Mouse (Mus musculus): ENCODE data around the gene Rasal1. TPM values are rescaled to one million over a fixed set of nuclear protein-coding genes. Genes with fewer than 3 reads are reported as not detected.

Rasal1 gene
- total RNA-seq (2015; ENCODE audit: low replicate concordance) (14.3 TPM in 1 of 2 replicates, not detected in the other), total RNA-seq (2017; ENCODE audit: low replicate concordance) (not detected in 2 replicates)

GRCm38 (mm10) chr5:120648569-120649373 lies at the start of gene Rasal1:
Gene Rasal1 (plus strand): TSS chr5:120648812.
- ATAC-seq (replicated peaks; ENCODE audit: low FRiP score, poor library complexity, severe bottlenecking): peak; percentile 37

- ATAC-seq (replicated peaks; ENCODE audit: low FRiP score, poor library complexity, severe bottlenecking): peak; percentile 83
Measured at GRCm38 (mm10) chr5:120599625-120600024, 49.0 kb upstream of the Rasal1 start.

GRCm38 (mm10) chr5:120600946-120601668 lies 47.5 kb upstream of the Rasal1 start:
- peak; percentile 44 for ATAC-seq (replicated peaks; ENCODE audit: low FRiP score, poor library complexity, severe bottlenecking)

- no peak for ATAC-seq (replicated peaks; ENCODE audit: low FRiP score, poor library complexity, severe bottlenecking)
Measured at GRCm38 (mm10) chr5:120602210-120602609, 46.4 kb upstream of the Rasal1 start.

- ATAC-seq (replicated peaks; ENCODE audit: low FRiP score, poor library complexity, severe bottlenecking): no peak
Measured at GRCm38 (mm10) chr5:120603515-120603914, 45.1 kb upstream of the Rasal1 start.

- ATAC-seq (replicated peaks; ENCODE audit: low FRiP score, poor library complexity, severe bottlenecking): peak; percentile 57; the same call in 1 of the 2 replicates
Measured at GRCm38 (mm10) chr5:120604839-120605238, 43.8 kb upstream of the Rasal1 start.

GRCm38 (mm10) chr5:120605241-120605661 lies 43.4 kb upstream of the Rasal1 start:
- ATAC-seq (replicated peaks; ENCODE audit: low FRiP score, poor library complexity, severe bottlenecking): no peak

- ATAC-seq (replicated peaks; ENCODE audit: low FRiP score, poor library complexity, severe bottlenecking): peak; percentile 72
Measured at GRCm38 (mm10) chr5:120605688-120606087, 42.9 kb upstream of the Rasal1 start.

GRCm38 (mm10) chr5:120606590-120607200 lies 41.9 kb upstream of the Rasal1 start:
- no peak for ATAC-seq (replicated peaks; ENCODE audit: low FRiP score, poor library complexity, severe bottlenecking)

- no peak for ATAC-seq (replicated peaks; ENCODE audit: low FRiP score, poor library complexity, severe bottlenecking)
Measured at GRCm38 (mm10) chr5:120607335-120607734, 41.3 kb upstream of the Rasal1 start.

GRCm38 (mm10) chr5:120609246-120609775 lies 39.3 kb upstream of the Rasal1 start:
- no peak for ATAC-seq (replicated peaks; ENCODE audit: low FRiP score, poor library complexity, severe bottlenecking)

GRCm38 (mm10) chr5:120610906-120611305 lies 37.7 kb upstream of the Rasal1 start:
- no peak for ATAC-seq (replicated peaks; ENCODE audit: low FRiP score, poor library complexity, severe bottlenecking)

GRCm38 (mm10) chr5:120611416-120611815 lies 37.2 kb upstream of the Rasal1 start:
- ATAC-seq (replicated peaks; ENCODE audit: low FRiP score, poor library complexity, severe bottlenecking): no peak

- ATAC-seq (replicated peaks; ENCODE audit: low FRiP score, poor library complexity, severe bottlenecking): peak; percentile 78
Measured at GRCm38 (mm10) chr5:120612442-120612821, 36.2 kb upstream of the Rasal1 start, which contains the start of the genes Rita1 and Ddx54. Gene Rita1 (minus strand): TSS chr5:120612589. Gene Ddx54 (plus strand): TSS chr5:120612739.

- peak; percentile 87 for ATAC-seq (replicated peaks; ENCODE audit: low FRiP score, poor library complexity, severe bottlenecking)
Measured at GRCm38 (mm10) chr5:120612822-120613604, 35.6 kb upstream of the Rasal1 start.

- ATAC-seq (replicated peaks; ENCODE audit: low FRiP score, poor library complexity, severe bottlenecking): no peak
Measured at GRCm38 (mm10) chr5:120615903-120616302, 32.7 kb upstream of the Rasal1 start.

- no peak for ATAC-seq (replicated peaks; ENCODE audit: low FRiP score, poor library complexity, severe bottlenecking)
Measured at GRCm38 (mm10) chr5:120618778-120619177, 29.8 kb upstream of the Rasal1 start.

GRCm38 (mm10) chr5:120619201-120619600 lies 29.4 kb upstream of the Rasal1 start:
- 0 out of 2 replicates have a peak, but pooled peaks have one; percentile 33 for ATAC-seq (replicated peaks; ENCODE audit: low FRiP score, poor library complexity, severe bottlenecking)

- peak; percentile 67 for ATAC-seq (replicated peaks; ENCODE audit: low FRiP score, poor library complexity, severe bottlenecking)
Measured at GRCm38 (mm10) chr5:120620375-120621077, 28.1 kb upstream of the Rasal1 start.
